Mouse (Mus musculus): ENCODE measurements around the gene Ggt6.

DNA sequence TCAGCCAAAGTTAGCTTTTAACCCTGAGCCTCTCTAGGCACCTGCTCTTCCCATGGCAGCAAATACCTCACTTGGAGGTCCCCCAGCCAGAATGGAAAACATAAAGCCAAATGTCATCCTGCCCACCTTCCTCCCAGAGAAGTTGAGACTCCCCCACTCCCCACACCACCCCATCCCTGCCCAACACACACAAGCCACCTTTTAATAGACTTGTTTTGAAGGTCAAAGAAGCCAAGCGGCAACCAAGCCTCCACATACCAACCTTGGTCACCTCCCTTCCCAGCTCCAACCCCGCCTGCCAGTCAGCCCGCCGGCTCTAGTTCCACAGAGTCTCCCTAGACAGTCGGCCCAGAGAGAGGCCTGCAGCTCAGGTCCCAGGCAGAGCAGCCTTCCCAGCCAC, 33.3 kb upstream of the Ggt6 start:
- TF ChIP-seq HCFC1 (IDR thresholded peaks at IDR 0.05; ENCODE audit: borderline replicate concordance, insufficient read depth, low read length) (no peak), MAFK (IDR thresholded peaks at IDR 0.05; ENCODE audit: insufficient read depth, low read depth, low read length) (no peak), ZC3H11A (IDR thresholded peaks at IDR 0.05; ENCODE audit: borderline replicate concordance, low read depth, low read length) (no peak)
